ENCODE assay signal across 10 mouse cellular contexts in genomic region chr5:125056331-125056695, GRCm38 (mm10). TPM values are rescaled to one million over a fixed set of nuclear protein-coding genes. Genes with fewer than 3 reads are reported as not detected.
DNase-seq lines count a peak whose midpoint lies in the region; ATAC-seq and TF ChIP-seq lines count a peak whose summit lies in the region.
"Had no signal": no experiment of that assay in that cellular context is flagged by ENCODE, and none has a peak within 500 bp of the region (broad histone marks: within the 10 kb centered on the region; RNA-seq: fewer than 3 reads in every experiment).

No protein-coding gene starts in this region.

- peak; percentile 33 for DNase-seq in kidney, postnatal 0 days (ENCODE audit: low spot score)
- no peak for DNase-seq in kidney, postnatal 10 days
- DNase-seq in hindbrain, embryonic 11.5 days (ENCODE audit: low spot score): peak; percentile 45
- no peak for DNase-seq in left cerebral cortex, postnatal 25 days (ENCODE audit: low spot score in 2 of 2)
- DNase-seq in layer of hippocampus, adult 8-10 months (ENCODE audit: low spot score in 2 of 2): no peak
- no peak for DNase-seq in layer of hippocampus, adult 18-20 months (ENCODE audit: low spot score in 2 of 2)

- no peaks in the 10 kb centered on the region for H3K27me3 ChIP-seq in kidney, postnatal 0 days (ENCODE audit: insufficient read depth, low read length)
- no peaks in the 10 kb centered on the region for H3K27me3 ChIP-seq in hindbrain, embryonic 11.5 days (ENCODE audit: control insufficient read depth, insufficient read depth, low read length)
- no peaks in the 10 kb centered on the region; the same call in 1 of the 2 replicates for H3K27me3 ChIP-seq in neural tube, embryonic 12.5 days (replicated peaks)
- H3K27me3 ChIP-seq: Patski had no signal

- peak overlapping the region; percentile 58 for H3K4me2 ChIP-seq in kidney, postnatal 0 days (ENCODE audit: low read length)
- H3K4me2 ChIP-seq in hindbrain, embryonic 11.5 days (replicated peaks; ENCODE audit: low read depth, low read length): no peak overlapping the region
- H3K4me2 ChIP-seq in neural tube, embryonic 12.5 days (replicated peaks): peak overlapping the region; percentile 61

- peak overlapping the region; percentile 81; the same call in 1 of the 2 replicates for H3K27ac ChIP-seq in kidney, postnatal 0 days
- H3K27ac ChIP-seq in cortical plate, adult 2 months (ENCODE audit: insufficient read depth, low read length): no peak overlapping the region
- H3K27ac ChIP-seq in hindbrain, embryonic 11.5 days (ENCODE audit: low read depth, low read length): no peak overlapping the region
- no peak overlapping the region for H3K27ac ChIP-seq in neural tube, embryonic 12.5 days

- H3K4me3 ChIP-seq in kidney, postnatal 0 days (replicated peaks; ENCODE audit: low read depth, low read length): no peak overlapping the region
- H3K4me3 ChIP-seq in cortical plate, adult 2 months (ENCODE audit: insufficient read depth, low read length): peak overlapping the region; percentile 48
- H3K4me3 ChIP-seq in hindbrain, embryonic 11.5 days (ENCODE audit: low read depth, low read length): no peak overlapping the region
- no peak overlapping the region for H3K4me3 ChIP-seq in neural tube, embryonic 12.5 days

- H3K9ac ChIP-seq in kidney, postnatal 0 days (ENCODE audit: low read depth, low read length): peak overlapping the region; percentile 4; the same call in 1 of the 2 replicates
- no peak overlapping the region for H3K9ac ChIP-seq in hindbrain, embryonic 11.5 days (ENCODE audit: low read depth, low read length)
- H3K9ac ChIP-seq in neural tube, embryonic 12.5 days: no peak overlapping the region

- no peak for ATAC-seq in kidney, postnatal 0 days (replicated peaks; ENCODE audit: low FRiP score, low read depth)
- no peak for ATAC-seq in hindbrain, embryonic 11.5 days (ENCODE audit: low FRiP score)
- ATAC-seq in neural tube, embryonic 12.5 days (ENCODE audit: low FRiP score, low read depth): no peak
- ATAC-seq: Patski had no signal

- H3K36me3 ChIP-seq in kidney, postnatal 0 days (ENCODE audit: insufficient read depth, low read length): peaks cover 24% of the 10 kb centered on the region; the same call in 1 of the 2 replicates
- no peaks in the 10 kb centered on the region for H3K36me3 ChIP-seq in hindbrain, embryonic 11.5 days (ENCODE audit: control insufficient read depth, insufficient read depth, low read length)
- peaks cover 40% of the 10 kb centered on the region for H3K36me3 ChIP-seq in neural tube, embryonic 12.5 days

- TF ChIP-seq CTCF in kidney, postnatal 0 days (IDR thresholded peaks at IDR 0.05; ENCODE audit: low read depth): no peak
- TF ChIP-seq CTCF in cortical plate, adult 2 months (IDR thresholded peaks at IDR 0.05; ENCODE audit: extremely low read depth, insufficient read depth, low read length): no peak

- intact Hi-C loops in left cerebral cortex, postnatal 25 days (cut with DNase I): loop anchor here (2.0 to 5.0 kb wide), 2 partner anchors 120 to 211 kb away; no protein-coding TSS in a partner anchor

- H3K9me3 ChIP-seq in kidney, postnatal 0 days (replicated peaks; ENCODE audit: low read length): no peaks in the 10 kb centered on the region
- no peaks in the 10 kb centered on the region for H3K9me3 ChIP-seq in hindbrain, embryonic 11.5 days (ENCODE audit: control insufficient read depth, low read length)
- no peaks in the 10 kb centered on the region for H3K9me3 ChIP-seq in neural tube, embryonic 12.5 days

- peaks cover 47% of the 10 kb centered on the region for H3K4me1 ChIP-seq in kidney, postnatal 0 days (replicated peaks; ENCODE audit: insufficient read depth, low read length)
- H3K4me1 ChIP-seq in cortical plate, adult 2 months (ENCODE audit: control insufficient read depth, insufficient read depth, low read length): peaks cover 20% of the 10 kb centered on the region
- H3K4me1 ChIP-seq in hindbrain, embryonic 11.5 days (replicated peaks; ENCODE audit: control insufficient read depth, insufficient read depth, low read length): peaks cover 32% of the 10 kb centered on the region
- H3K4me1 ChIP-seq in neural tube, embryonic 12.5 days: peaks cover 66% of the 10 kb centered on the region

- TF ChIP-seq POLR2A in cortical plate, adult 2 months (IDR thresholded peaks at IDR 0.05; ENCODE audit: extremely low read depth, insufficient read depth, low read length): no peak

- WGBS in kidney, postnatal 0 days: 30% methylated on average over 6 of the region's 6 CpGs
- WGBS in hindbrain, embryonic 11.5 days: 12% methylated on average over 6 of the region's 6 CpGs
- WGBS in neural tube, embryonic 12.5 days: 7% methylated on average over 6 of the region's 6 CpGs

RNA-seq across cellular contexts. Expression of gene Rflna, which starts 53.3 kb away (rescaled TPM):
- 8.5 and 9.1 TPM in 2 replicates for polyA plus RNA-seq in kidney, postnatal 0 days (2015; fragmentation: Nextera tagmentation; extraction: Ambion mirVana)
- 0.70 and 0.71 TPM in 2 replicates for polyA plus RNA-seq in cortical plate, adult 2 months (2012; rRNA removed)
- polyA plus RNA-seq in hindbrain, embryonic 11.5 days (2014; fragmentation: Nextera tagmentation; extraction: Ambion mirVana): 7.8 and 9.2 TPM in 2 replicates
- polyA plus RNA-seq in neural tube, embryonic 12.5 days (2016; fragmentation: Nextera tagmentation; extraction: Ambion mirVana): 6.3 and 9.1 TPM in 2 replicates
- 1 to 10 TPM in 1 of 2 experiments, under 1 TPM in 1; 0.87 to 1.0 TPM for total RNA-seq in left cerebral cortex, postnatal 25 days (2021)
- under 1 TPM in 3 of 4 experiments, not detected in 1; 0.37 to 0.66 (median 0.45) TPM for total RNA-seq in layer of hippocampus, adult 8-10 months (2022)
- total RNA-seq in layer of hippocampus, adult 18-20 months (2021): under 1 TPM; 0.37 to 0.38 TPM
- total RNA-seq: hematopoietic stem cell, adult 5-6 weeks had no signal

Comparison
In these comparisons a context has a peak if more than half of its experiments do, and no peak if none do; other contexts are left out.
1. DNase-seq: peak in kidney, postnatal 0 days (single experiment) and hindbrain, embryonic 11.5 days (single experiment); none in kidney, postnatal 10 days (single experiment), left cerebral cortex, postnatal 25 days (0 of 2), layer of hippocampus, adult 8-10 months (0 of 2) and layer of hippocampus, adult 18-20 months (0 of 2).